Mouse (Mus musculus): ENCODE measurements around the gene Adad2. TPM values are rescaled to one million over a fixed set of nuclear protein-coding genes. Genes with fewer than 3 reads are reported as not detected.

Gene Adad2
- total RNA-seq, 2 experiments from 2014 or later, result not detected

DNA sequence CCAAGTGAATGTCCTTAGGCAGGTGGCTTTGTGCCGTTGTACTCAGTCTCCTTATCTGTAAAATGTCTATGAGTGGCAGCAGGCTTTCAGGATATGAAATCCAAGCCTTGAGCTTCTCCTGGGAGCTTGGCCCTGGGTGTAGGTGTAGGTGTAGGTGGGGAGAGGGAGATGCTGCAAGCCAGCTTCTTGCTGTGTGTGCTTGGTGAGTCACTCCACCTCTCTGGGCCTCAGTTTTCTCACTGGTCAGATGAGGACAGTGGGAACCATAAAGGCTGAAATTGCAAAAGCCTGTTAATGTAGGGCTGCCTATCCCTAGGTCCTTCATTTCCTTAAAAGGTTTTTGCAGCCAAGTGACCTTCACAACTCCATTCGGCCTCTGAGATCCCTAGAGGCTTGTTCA, 23.4 kb downstream of the Adad2 start:
- ATAC-seq (replicated peaks; ENCODE audit: low FRiP score, low TSS enrichment, poor library complexity, severe bottlenecking), result no peak

GRCm38 (mm10) chr8:119636766-119637165, 24.2 kb downstream of the Adad2 start:
- ATAC-seq (replicated peaks; ENCODE audit: low FRiP score, low TSS enrichment, poor library complexity, severe bottlenecking), result no peak

- ATAC-seq (replicated peaks; ENCODE audit: low FRiP score, low TSS enrichment, poor library complexity, severe bottlenecking), result no peak
Measured at GRCm38 (mm10) chr8:119637381-119637780, 24.8 kb downstream of the Adad2 start.

DNA sequence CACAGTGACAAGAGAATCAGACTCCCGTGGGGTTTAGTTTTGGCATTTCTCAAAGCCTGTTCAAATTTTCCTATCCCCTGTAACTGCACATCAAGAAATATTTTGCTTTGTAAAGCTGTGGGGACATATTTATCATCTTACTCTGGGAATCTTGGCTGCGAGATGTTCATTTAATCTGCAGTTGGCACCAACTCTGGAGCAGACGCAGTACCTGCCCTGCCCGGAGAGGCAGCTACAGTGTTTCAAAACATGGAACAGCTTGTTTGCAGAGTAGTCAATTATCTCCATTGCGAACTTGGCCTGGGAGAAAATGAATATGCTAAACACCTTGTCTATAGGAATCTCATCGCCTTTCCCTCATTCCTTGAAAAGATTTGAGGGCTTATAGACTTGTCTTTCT, 25.7 kb downstream of the Adad2 start:
- ATAC-seq (replicated peaks; ENCODE audit: low FRiP score, low TSS enrichment, poor library complexity, severe bottlenecking), result no peak

DNA sequence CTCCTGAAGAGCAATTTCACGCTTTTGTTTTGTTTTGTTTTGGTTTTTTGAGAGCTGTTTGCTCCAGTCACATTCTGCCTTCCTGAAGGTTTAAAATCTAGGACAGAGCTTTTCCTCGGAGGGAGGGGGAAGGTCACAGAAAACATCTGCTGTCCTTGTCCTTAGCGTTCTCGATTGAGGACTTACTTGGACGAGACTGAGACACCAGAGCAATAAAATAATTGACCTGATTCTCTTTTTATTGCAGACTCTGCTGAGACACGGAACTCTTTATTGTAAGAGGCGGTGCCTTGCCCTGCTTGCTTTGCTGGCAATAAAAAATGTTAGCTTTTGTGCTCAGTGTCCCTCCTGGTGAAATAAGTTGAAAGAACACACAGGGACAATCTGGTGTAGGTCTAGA, 27.3 kb downstream of the Adad2 start:
- no peak for ATAC-seq (replicated peaks; ENCODE audit: low FRiP score, low TSS enrichment, poor library complexity, severe bottlenecking)

DNA sequence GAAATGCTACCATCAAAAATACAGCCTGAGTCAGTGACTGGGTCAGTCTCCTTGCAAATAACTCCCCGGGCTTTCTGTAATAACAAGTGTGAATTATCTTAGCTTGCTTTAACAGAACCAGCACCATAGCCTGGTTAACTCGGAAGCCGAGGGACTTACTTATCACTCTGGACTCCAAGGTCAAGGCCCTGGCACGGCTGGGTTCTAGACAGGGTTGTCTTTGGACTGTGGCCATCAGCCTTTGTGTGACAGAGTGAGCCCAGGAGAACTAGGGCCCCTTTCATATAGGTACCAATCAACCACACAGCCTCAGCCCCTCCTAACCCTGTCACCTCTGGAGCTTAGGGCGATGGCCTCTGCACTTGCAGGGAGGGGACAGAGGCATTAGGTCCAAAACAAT, 28.5 kb downstream of the Adad2 start:
- ATAC-seq (replicated peaks; ENCODE audit: low FRiP score, low TSS enrichment, poor library complexity, severe bottlenecking), result no peak

DNA sequence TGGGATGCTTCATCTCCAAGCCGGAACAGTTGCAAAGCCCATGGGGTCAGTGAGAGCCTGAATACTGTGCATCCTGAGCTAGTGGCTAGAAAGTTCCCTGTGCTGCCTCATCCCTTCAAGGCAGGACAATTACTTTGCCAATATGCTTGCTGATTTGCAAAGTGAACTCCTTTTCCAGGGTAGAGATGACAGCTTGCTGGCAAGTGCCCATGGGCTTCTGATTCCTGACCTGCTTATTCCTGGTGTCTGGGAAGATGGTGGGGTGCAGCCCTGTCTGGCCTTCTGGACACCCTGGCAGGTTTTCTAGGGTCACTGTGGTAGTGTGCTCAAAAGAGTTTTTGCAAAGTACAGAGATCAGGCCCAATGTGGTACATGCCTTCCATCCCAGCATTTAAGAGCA, 30.4 kb downstream of the Adad2 start:
- no peak for ATAC-seq (replicated peaks; ENCODE audit: low FRiP score, low TSS enrichment, poor library complexity, severe bottlenecking)

- ATAC-seq (replicated peaks; ENCODE audit: low FRiP score, low TSS enrichment, poor library complexity, severe bottlenecking), result no peak
Measured at GRCm38 (mm10) chr8:119644429-119644960, 31.9 kb downstream of the Adad2 start.

DNA sequence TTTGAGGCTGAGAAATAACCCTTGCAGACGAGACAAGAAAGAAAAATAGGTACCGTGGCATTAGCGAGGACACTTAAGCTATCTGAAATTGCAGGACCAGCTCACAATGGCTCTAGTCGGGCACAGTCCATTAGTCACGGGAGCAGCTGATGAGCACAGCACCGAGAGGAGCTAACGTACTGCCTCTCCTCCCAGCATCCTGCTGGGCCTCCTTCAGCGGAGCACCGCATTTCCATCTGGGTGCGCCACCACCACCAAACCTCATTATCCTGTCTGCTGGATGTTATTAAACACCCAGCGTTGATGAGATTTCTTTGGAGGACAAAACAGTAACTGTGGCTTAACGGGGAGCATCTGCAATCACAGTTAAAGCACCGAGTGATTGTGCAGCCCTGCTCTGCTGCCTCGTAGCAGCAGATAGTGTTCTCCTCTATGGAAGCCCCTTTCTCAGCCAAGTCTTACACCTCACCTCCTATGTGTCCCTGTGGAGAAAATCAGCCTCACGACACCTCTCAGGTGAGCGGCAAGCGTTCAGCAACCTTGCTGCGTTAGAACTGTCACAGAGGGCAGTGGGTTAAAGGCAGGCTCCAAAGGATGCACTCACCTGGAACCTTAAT, 32.5 kb downstream of the Adad2 start:
- ATAC-seq (replicated peaks; ENCODE audit: low FRiP score, low TSS enrichment, poor library complexity, severe bottlenecking), result no peak

- ATAC-seq (replicated peaks; ENCODE audit: low FRiP score, low TSS enrichment, poor library complexity, severe bottlenecking), result no peak
Measured at GRCm38 (mm10) chr8:119646197-119646596, 33.6 kb downstream of the Adad2 start.

DNA sequence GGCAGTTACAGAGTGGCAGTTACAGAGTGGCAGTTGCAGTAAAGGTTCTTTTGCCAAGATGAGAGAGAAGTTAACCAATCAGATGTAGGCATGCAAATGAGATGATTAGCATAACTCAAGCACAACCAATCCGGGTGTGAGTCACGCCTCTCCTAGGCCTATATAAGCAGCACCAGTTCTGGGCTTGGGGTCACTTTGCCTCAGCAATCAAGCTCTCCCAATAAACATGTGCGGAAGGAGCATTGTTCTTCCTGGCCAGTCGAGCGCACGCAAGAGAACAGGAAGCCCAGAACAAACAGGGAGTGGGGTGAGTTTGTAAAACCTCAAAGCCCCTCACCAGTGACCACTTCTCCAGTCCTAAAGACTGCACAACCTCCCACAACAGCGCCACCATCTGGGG, 34.3 kb downstream of the Adad2 start:
- no peak for ATAC-seq (replicated peaks; ENCODE audit: low FRiP score, low TSS enrichment, poor library complexity, severe bottlenecking)

DNA sequence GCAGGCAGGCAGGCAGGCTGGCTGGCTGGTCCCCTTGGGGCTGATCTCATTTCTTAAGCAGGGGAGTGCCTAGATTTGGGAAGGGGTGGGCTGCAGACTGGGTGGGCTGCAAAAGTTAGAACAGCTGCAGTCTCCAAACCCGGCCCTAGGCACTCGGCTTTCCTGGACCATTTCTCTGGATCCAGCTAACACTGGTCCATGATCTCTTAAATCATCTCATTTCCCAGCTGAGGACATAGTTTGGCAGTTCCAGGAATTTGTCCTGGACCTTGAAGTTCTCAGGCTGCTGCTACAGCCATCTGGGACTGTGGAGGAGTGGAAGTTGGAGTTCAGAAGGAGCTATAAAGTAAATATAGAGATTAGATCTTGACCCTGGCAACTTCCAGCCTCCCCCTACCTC, 38.8 kb downstream of the Adad2 start:
- no peak for ATAC-seq (replicated peaks; ENCODE audit: low FRiP score, low TSS enrichment, poor library complexity, severe bottlenecking)

DNA sequence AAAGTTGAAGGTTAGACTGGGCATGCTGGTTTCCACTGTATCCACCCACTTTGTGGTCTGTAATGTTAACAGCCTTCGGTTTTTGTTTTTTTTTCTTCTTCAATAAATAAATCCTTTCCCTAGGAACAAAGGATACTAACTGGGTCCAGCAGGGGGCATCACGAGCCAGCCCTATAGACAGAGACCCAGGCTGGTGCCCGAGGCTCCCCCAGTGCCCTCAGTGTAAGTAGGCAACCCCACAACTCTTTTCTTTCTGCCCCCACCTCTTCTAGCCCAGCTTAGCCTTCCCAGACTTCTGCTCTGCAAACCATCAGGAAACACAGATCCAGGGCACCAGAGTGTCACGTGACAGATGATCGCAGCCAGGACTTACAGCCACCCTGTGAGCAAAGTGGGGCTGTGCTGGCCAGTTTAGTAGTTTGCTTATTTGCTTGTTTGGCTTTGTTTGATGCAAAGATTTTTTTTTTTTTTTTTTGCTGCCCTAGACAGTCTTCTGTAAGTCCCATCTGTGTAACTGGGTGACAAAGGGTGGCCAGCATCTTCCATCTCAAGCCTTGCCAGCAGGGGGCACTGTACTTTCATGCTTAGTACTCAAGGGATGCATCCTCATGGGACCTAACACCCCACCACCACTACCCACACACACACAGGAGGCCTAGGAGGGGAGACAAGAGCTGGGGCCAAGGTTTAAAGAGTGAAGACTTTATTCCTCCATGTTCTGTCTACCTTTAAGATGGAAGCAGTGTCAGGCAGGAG, 44.3 kb downstream of the Adad2 start:
- peak; percentile 57 for ATAC-seq (replicated peaks; ENCODE audit: low FRiP score, low TSS enrichment, poor library complexity, severe bottlenecking)

- no peak for ATAC-seq (replicated peaks; ENCODE audit: low FRiP score, low TSS enrichment, poor library complexity, severe bottlenecking)
Measured at GRCm38 (mm10) chr8:119661081-119661480, 48.5 kb downstream of the Adad2 start.

GRCm38 (mm10) chr8:119661892-119662291, 49.3 kb downstream of the Adad2 start:
- ATAC-seq (replicated peaks; ENCODE audit: low FRiP score, low TSS enrichment, poor library complexity, severe bottlenecking), result no peak

- no peak for ATAC-seq (replicated peaks; ENCODE audit: low FRiP score, low TSS enrichment, poor library complexity, severe bottlenecking)
Measured at GRCm38 (mm10) chr8:119663440-119663839, 50.9 kb downstream of the Adad2 start.

DNA sequence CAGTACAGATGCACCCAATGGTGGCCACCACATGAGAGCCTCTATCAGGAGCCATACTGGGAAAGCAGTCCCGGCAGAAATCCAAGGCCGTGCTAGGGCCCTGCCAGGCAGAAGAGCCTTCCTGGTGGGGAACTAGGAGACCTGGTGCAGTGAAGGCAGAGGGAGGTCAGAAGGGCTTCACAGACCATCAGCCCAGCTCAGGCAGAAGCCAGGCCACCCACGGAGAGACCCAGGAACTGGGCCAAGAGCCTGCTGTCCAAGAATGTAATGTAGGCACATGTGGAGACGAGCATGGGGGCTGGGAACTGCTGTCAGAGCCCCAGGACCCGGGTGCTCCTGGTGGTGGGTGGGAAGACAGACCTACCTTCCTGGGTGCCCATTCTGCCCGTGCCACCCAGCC, 52.7 kb downstream of the Adad2 start:
- no peak for ATAC-seq (replicated peaks; ENCODE audit: low FRiP score, low TSS enrichment, poor library complexity, severe bottlenecking)

Measured in megakaryocyte-erythroid progenitor cell, adult 5-6 weeks (primary cell).